Mouse (Mus musculus): ENCODE results near the gene Tmsb15b1. TPM values are rescaled to one million over a fixed set of nuclear protein-coding genes. Genes with fewer than 3 reads are reported as not detected.
"Not testable (repeated sequence)": the region's sequence is repeated elsewhere in the genome, so short reads cannot be mapped to it uniquely, and the experiment has no call there.

Gene Tmsb15b1
- polyA plus RNA-seq, 1 experiment from 2014 or later: 31.5 TPM

- Histone ChIP-seq H3K36me3 (no peaks in the 10 kb centered on the region), H3K4me3 (no peak overlapping the region), H3K4me1 (no peaks in the 10 kb centered on the region), H3K27ac (no peak overlapping the region), H3K4me2 (replicated peaks) (no peak overlapping the region), H3K9me3 (no peaks in the 10 kb centered on the region), H3K27me3 (replicated peaks) (no peaks in the 10 kb centered on the region), H3K9ac (no peak overlapping the region)
- no peak for ATAC-seq (ENCODE audit: low FRiP score, low read depth)
- 32% methylated on average over 2 of the region's 2 CpGs for WGBS
Observed at GRCm38 (mm10) chrX:136959688-136960087, 17.0 kb downstream of the Tmsb15b1 start.

GRCm38 (mm10) chrX:136958300-136958699 is 18.4 kb downstream of the Tmsb15b1 start:
- H3K9me3 ChIP-seq; H3K27me3 ChIP-seq (replicated peaks); H3K27ac ChIP-seq; H3K9ac ChIP-seq; H3K4me3 ChIP-seq; H3K4me1 ChIP-seq; H3K36me3 ChIP-seq: not testable (repeated sequence)
- peak overlapping the region; percentile 53 for H3K4me2 ChIP-seq (replicated peaks)
- peak; percentile 49; the same call in 1 of the 2 replicates for ATAC-seq (ENCODE audit: low FRiP score, low read depth)
- WGBS: 56% methylated on average over 5 of the region's 5 CpGs

GRCm38 (mm10) chrX:136957583-136958279 is 18.9 kb downstream of the Tmsb15b1 start:
- 24% methylated on average over 13 of the region's 13 CpGs for WGBS
- peak overlapping the region; percentile 26 for H3K4me3 ChIP-seq
- H3K27ac ChIP-seq; H3K4me1 ChIP-seq; H3K27me3 ChIP-seq (replicated peaks); H3K36me3 ChIP-seq; H3K9me3 ChIP-seq; H3K9ac ChIP-seq: not testable (repeated sequence)
- peak overlapping the region; percentile 53 for H3K4me2 ChIP-seq (replicated peaks)
- ATAC-seq (ENCODE audit: low FRiP score, low read depth): peak; percentile 100

GRCm38 (mm10) chrX:136937985-136938384 is 38.7 kb downstream of the Tmsb15b1 start:
- Histone ChIP-seq H3K4me2 (replicated peaks) (no peak overlapping the region), H3K4me3 (no peak overlapping the region), H3K9ac (no peak overlapping the region), H3K27ac (no peak overlapping the region), H3K4me1 (no peaks in the 10 kb centered on the region), H3K36me3 (no peaks in the 10 kb centered on the region), H3K27me3 (replicated peaks) (no peaks in the 10 kb centered on the region), H3K9me3 (no peaks in the 10 kb centered on the region)
- ATAC-seq (ENCODE audit: low FRiP score, low read depth): no peak
- WGBS: 46% methylated on average over 3 of the region's 3 CpGs

GRCm38 (mm10) chrX:136927031-136927430 is 49.6 kb downstream of the Tmsb15b1 start, which contains the start of gene H2bfm:
Gene H2bfm, plus strand, starts transcription at chrX:136927325.
- no peaks in the 10 kb centered on the region for H3K4me1 ChIP-seq
- 94% methylated on average over 14 of the region's 14 CpGs for WGBS
- H3K27me3 ChIP-seq (replicated peaks): no peaks in the 10 kb centered on the region
- 0 out of 2 replicates have a peak, but pooled peaks cover 8% of the 10 kb centered on the region for H3K9me3 ChIP-seq
- H3K36me3 ChIP-seq: no peaks in the 10 kb centered on the region
- no peak for ATAC-seq (ENCODE audit: low FRiP score, low read depth)
- H3K4me2 ChIP-seq (replicated peaks): no peak within 1 kb of the TSS
- no peak within 1 kb of the TSS for H3K27ac ChIP-seq
- H3K4me3 ChIP-seq: no peak within 1 kb of the TSS
- H3K9ac ChIP-seq: no peak within 1 kb of the TSS

- Histone ChIP-seq H3K9ac (no peak overlapping the region), H3K4me3 (no peak overlapping the region)
- no peak for ATAC-seq (ENCODE audit: low FRiP score, low read depth)
Observed at GRCm38 (mm10) chrX:136925863-136926262, 50.8 kb downstream of the Tmsb15b1 start.

More at GRCm38 (mm10) chrX:136925863-136926262, 50.8 kb downstream of the Tmsb15b1 start:
- Histone ChIP-seq H3K27me3 (replicated peaks) (no peaks in the 10 kb centered on the region), H3K27ac (no peak overlapping the region), H3K9me3 (0 out of 2 replicates have a peak, but pooled peaks cover 8% of the 10 kb centered on the region), H3K36me3 (no peaks in the 10 kb centered on the region), H3K4me2 (replicated peaks) (no peak overlapping the region), H3K4me1 (no peaks in the 10 kb centered on the region)

Other genes with a start within 250 kb of the Tmsb15b1 start
- 531 and 541 TPM in 2 replicates for gene Morf4l2, start 233.2 kb downstream of the Tmsb15b1 start, polyA plus RNA-seq (2016; fragmentation: Nextera tagmentation; extraction: Ambion mirVana)
- gene Glra4, start 196.7 kb downstream of the Tmsb15b1 start, polyA plus RNA-seq (2016; fragmentation: Nextera tagmentation; extraction: Ambion mirVana): 0.13 and 0.22 TPM in 2 replicates
- gene Plp1, start 154.2 kb downstream of the Tmsb15b1 start, polyA plus RNA-seq (2016; fragmentation: Nextera tagmentation; extraction: Ambion mirVana): 32.7 and 39.4 TPM in 2 replicates
- 8.4 and 10.5 TPM in 2 replicates for gene Rab9b, start 108.1 kb downstream of the Tmsb15b1 start, polyA plus RNA-seq (2016; fragmentation: Nextera tagmentation; extraction: Ambion mirVana)
- not detected in 2 replicates for gene H2bfm, start 49.5 kb downstream of the Tmsb15b1 start, polyA plus RNA-seq (2016; fragmentation: Nextera tagmentation; extraction: Ambion mirVana)
- 81.4 and 93.4 TPM in 2 replicates for gene Tmsb15b2, start 1.4 kb downstream of the Tmsb15b1 start, polyA plus RNA-seq (2016; fragmentation: Nextera tagmentation; extraction: Ambion mirVana)
- 8.6 and 10.2 TPM in 2 replicates for gene Tmsb15l, start within 50 bp of the Tmsb15b1 start, polyA plus RNA-seq (2016; fragmentation: Nextera tagmentation; extraction: Ambion mirVana)
- gene Zcchc18, start 16.3 kb upstream of the Tmsb15b1 start, polyA plus RNA-seq (2016; fragmentation: Nextera tagmentation; extraction: Ambion mirVana): 129 and 142 TPM in 2 replicates
- gene Slc25a53, start 61.4 kb upstream of the Tmsb15b1 start, polyA plus RNA-seq (2016; fragmentation: Nextera tagmentation; extraction: Ambion mirVana): 12.9 and 14.7 TPM in 2 replicates
- 9.8 and 10.2 TPM in 2 replicates for gene Fam199x, start 72.7 kb upstream of the Tmsb15b1 start, polyA plus RNA-seq (2016; fragmentation: Nextera tagmentation; extraction: Ambion mirVana)
- gene Esx1, start 145.2 kb upstream of the Tmsb15b1 start, polyA plus RNA-seq (2016; fragmentation: Nextera tagmentation; extraction: Ambion mirVana): not detected in 2 replicates